Mouse (Mus musculus) cerebellum, adult 2 months (tissue): ENCODE data around the gene Zgrf1.

Experiments used
- CTCF ChIP-seq: fragments of 200-500 bp; IDR thresholded peaks from 2 replicates; pipeline ENCODE4 v1.5.1; 2011; ENCODE audit warnings: low read depth, mild to moderate bottlenecking, control low read depth, low read length, moderate library complexity, borderline replicate concordance; ENCODE audit not compliant: insufficient read depth
- POLR2A ChIP-seq: fragments of 200-500 bp; IDR thresholded peaks from 2 replicates; pipeline ENCODE4 v1.6.1; 2011; ENCODE audit warnings: low read length, control low read depth, borderline replicate concordance; ENCODE audit not compliant: insufficient read depth

GRCm38 (mm10) chr3:127628311-127629184 lies 75.3 kb downstream of the Zgrf1 start:
- no peak for TF ChIP-seq CTCF
- TF ChIP-seq POLR2A, result no peak
